Mouse (Mus musculus): ENCODE measurements around the gene Aldh18a1. TPM values are rescaled to one million over a fixed set of nuclear protein-coding genes. Genes with fewer than 3 reads are reported as not detected.

Aldh18a1 gene
- total and polyA plus RNA-seq, 3 experiments, result 101 to 193 (median 120) TPM

GRCm38 (mm10) chr19:40504336-40504735, 83.9 kb downstream of the Aldh18a1 start:
- Histone ChIP-seq H3K4me3 (replicated peaks in 1 of 3; ENCODE audit: low read depth in 2 of 3, low read length in 2 of 3, poor library complexity in 1 of 3) (no peak overlapping the region), H3K36me3 (replicated peaks in 1 of 2; ENCODE audit: control insufficient read depth in 1 of 2, insufficient read depth in 1 of 2, low read length in 1 of 2) (peaks cover 0 to 5% of the 10 kb centered on the region in 2 experiments), H3K79me2 (replicated peaks; ENCODE audit: control insufficient read depth, extremely low read depth, insufficient read depth, poor library complexity, severe bottlenecking) (no peaks in the 10 kb centered on the region), H3K27ac (ENCODE audit: insufficient read depth, low read depth) (no peak overlapping the region), H3K27me3 (replicated peaks) (no peaks in the 10 kb centered on the region), H3K9me3 (replicated peaks; ENCODE audit: low read length) (peaks cover 2% of the 10 kb centered on the region), H3K4me1 (ENCODE audit: control insufficient read depth in 1 of 2, insufficient read depth in 2 of 2) (peaks cover 16 to 17% of the 10 kb centered on the region in 2 experiments), H3K9ac (ENCODE audit: insufficient read depth, low read depth) (no peak overlapping the region), H3K4me2 (ENCODE audit: insufficient read depth, low read depth, poor library complexity, severe bottlenecking) (no peak overlapping the region)
- in situ Hi-C loops (cut with MboI; ENCODE audit: low pct_ligation_motif_present, low pct_unique_long_range_greater_than_20kb, low sequenced_read_pairs), result no loop called here
- TF ChIP-seq MYC (IDR thresholded peaks at IDR 0.05; ENCODE audit: low read depth, low read length) (no peak), POLR2A (IDR thresholded peaks at IDR 0.05; ENCODE audit: low read depth, low read length) (no peak), MAZ (IDR thresholded peaks at IDR 0.05; ENCODE audit: low read depth, low read length) (no peak), ELF1 (IDR thresholded peaks at IDR 0.05; ENCODE audit: low read depth, low read length) (no peak), MAFK (IDR thresholded peaks at IDR 0.05; ENCODE audit: insufficient replicate concordance, low read length) (no peak), ZC3H11A (IDR thresholded peaks at IDR 0.05; ENCODE audit: low read depth, low read length) (no peak), NRF1 (IDR thresholded peaks at IDR 0.05; ENCODE audit: low read depth, low read length) (no peak), PAX5 (IDR thresholded peaks at IDR 0.05; ENCODE audit: low read length) (no peak), JUN (IDR thresholded peaks at IDR 0.05; ENCODE audit: insufficient read depth, low read depth, low read length) (no peak), IRF4 (IDR thresholded peaks at IDR 0.05; ENCODE audit: low read depth, low read length) (no peak), GABPA (IDR thresholded peaks at IDR 0.05; ENCODE audit: insufficient replicate concordance, low read depth, low read length) (no peak), CHD2 (IDR thresholded peaks at IDR 0.05; ENCODE audit: low read length) (no peak), POLR2AphosphoS2 (IDR thresholded peaks at IDR 0.05; ENCODE audit: low read depth, low read length) (no peak), E2F4 (IDR thresholded peaks at IDR 0.05; ENCODE audit: insufficient replicate concordance, low read depth, low read length) (no peak)
- DNase-seq (ENCODE audit: extremely low read depth), result no peak
- dilution Hi-C loops (cut with MboI; ENCODE audit: extremely low pct_ligation_motif_present, extremely low pct_unique_long_range_greater_than_20kb, low sequenced_read_pairs), result no loop called here

Other genes with a start within 250 kb of the Aldh18a1 start
- 2.6 and 3.6 TPM in 2 replicates for gene Sorbs1, start 74.7 kb downstream of the Aldh18a1 start, total RNA-seq (2012; rRNA removed)
- 2.1 and 3.1 TPM in 2 replicates for gene Sorbs1, start 74.7 kb downstream of the Aldh18a1 start, total RNA-seq (2014; rRNA removed)
- 6.2 and 9.3 TPM in 2 replicates for gene Sorbs1, start 74.7 kb downstream of the Aldh18a1 start, polyA plus RNA-seq (2012; ENCODE audit: insufficient read length, low read depth)
- gene Tctn3, start 23.8 kb upstream of the Aldh18a1 start, total RNA-seq (2012; rRNA removed), result 8.4 and 9.9 TPM in 2 replicates
- gene Tctn3, start 23.8 kb upstream of the Aldh18a1 start, total RNA-seq (2014; rRNA removed), result 5.8 and 6.4 TPM in 2 replicates
- gene Tctn3, start 23.8 kb upstream of the Aldh18a1 start, polyA plus RNA-seq (2012; ENCODE audit: insufficient read length, low read depth), result 7.4 and 10.6 TPM in 2 replicates
- 21.2 TPM in 2 replicates for gene Entpd1, start 23.9 kb upstream of the Aldh18a1 start, total RNA-seq (2012; rRNA removed)
- 14.7 and 15.7 TPM in 2 replicates for gene Entpd1, start 23.9 kb upstream of the Aldh18a1 start, total RNA-seq (2014; rRNA removed)
- 18.6 and 19.5 TPM in 2 replicates for gene Entpd1, start 23.9 kb upstream of the Aldh18a1 start, polyA plus RNA-seq (2012; ENCODE audit: insufficient read length, low read depth)
- gene Cc2d2b, start 160.3 kb upstream of the Aldh18a1 start, total RNA-seq (2012; rRNA removed), result not detected in 2 replicates
- gene Cc2d2b, start 160.3 kb upstream of the Aldh18a1 start, total RNA-seq (2014; rRNA removed), result not detected in 2 replicates
- not detected in 2 replicates for gene Cc2d2b, start 160.3 kb upstream of the Aldh18a1 start, polyA plus RNA-seq (2012; ENCODE audit: insufficient read length, low read depth)
- gene Ccnj, start 242.8 kb upstream of the Aldh18a1 start, total RNA-seq (2012; rRNA removed), result 4.2 and 4.3 TPM in 2 replicates
- gene Ccnj, start 242.8 kb upstream of the Aldh18a1 start, total RNA-seq (2014; rRNA removed), result 4.2 and 4.7 TPM in 2 replicates
- gene Ccnj, start 242.8 kb upstream of the Aldh18a1 start, polyA plus RNA-seq (2012; ENCODE audit: insufficient read length, low read depth), result 7.5 and 8.6 TPM in 2 replicates

All from CH12.LX (cell line).